Mouse (Mus musculus) cerebellum, adult 2 months (tissue): Measurements from ENCODE around the gene 2310022A10Rik.

Source experiments
- CTCF ChIP-seq: fragments of 200-500 bp; IDR thresholded peaks from 2 replicates; pipeline ENCODE4 v1.5.1; 2011; ENCODE audit warnings: low read depth, mild to moderate bottlenecking, control low read depth, low read length, moderate library complexity, borderline replicate concordance; ENCODE audit not compliant: insufficient read depth
- POLR2A ChIP-seq: fragments of 200-500 bp; IDR thresholded peaks from 2 replicates; pipeline ENCODE4 v1.6.1; 2011; ENCODE audit warnings: low read length, control low read depth, borderline replicate concordance; ENCODE audit not compliant: insufficient read depth

DNA sequence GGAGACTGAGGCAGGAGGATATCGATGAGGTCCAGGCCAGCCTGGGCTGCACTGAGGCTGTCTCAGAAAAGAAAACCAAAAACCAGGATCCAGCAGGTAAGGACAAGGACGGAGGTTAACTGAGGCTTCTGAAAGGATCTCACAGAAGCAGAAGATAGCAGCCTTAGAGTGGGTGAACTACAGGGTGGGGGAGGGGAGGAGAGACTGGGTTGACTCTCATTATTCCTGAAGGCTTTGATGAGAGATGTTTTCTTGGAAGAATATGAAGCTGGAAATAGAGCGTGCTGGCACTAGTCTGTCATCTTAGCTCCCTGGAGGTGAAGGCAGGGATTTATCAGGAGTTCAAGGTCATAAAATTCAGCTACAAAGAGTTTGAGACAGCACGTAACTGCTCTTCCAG lies 9.2 kb upstream of the 2310022A10Rik start:
- TF ChIP-seq POLR2A = no peak
- TF ChIP-seq CTCF = no peak
